Mouse (Mus musculus) heart, adult 2 months (tissue): ENCODE measurements around the gene Zfp280b.

Experiments used
- CTCF ChIP-seq: fragments of 200-600 bp; IDR thresholded peaks from 2 replicates; pipeline ENCODE4 v1.8.1; 2022; ENCODE audit warnings: antibody characterized with exemption, mild to moderate bottlenecking, moderate library complexity
- EP300 ChIP-seq: fragments of 200-500 bp; IDR thresholded peaks from 2 replicates; pipeline ENCODE4 v1.6.1; 2011; ENCODE audit warnings: low read depth, low read length, control low read depth; ENCODE audit not compliant: insufficient read depth
- POLR2A ChIP-seq: fragments of 200-500 bp; IDR thresholded peaks from 2 replicates; pipeline ENCODE4 v1.6.1; 2011; ENCODE audit warnings: mild to moderate bottlenecking, low read depth, low read length, control low read depth; ENCODE audit not compliant: insufficient read depth

DNA sequence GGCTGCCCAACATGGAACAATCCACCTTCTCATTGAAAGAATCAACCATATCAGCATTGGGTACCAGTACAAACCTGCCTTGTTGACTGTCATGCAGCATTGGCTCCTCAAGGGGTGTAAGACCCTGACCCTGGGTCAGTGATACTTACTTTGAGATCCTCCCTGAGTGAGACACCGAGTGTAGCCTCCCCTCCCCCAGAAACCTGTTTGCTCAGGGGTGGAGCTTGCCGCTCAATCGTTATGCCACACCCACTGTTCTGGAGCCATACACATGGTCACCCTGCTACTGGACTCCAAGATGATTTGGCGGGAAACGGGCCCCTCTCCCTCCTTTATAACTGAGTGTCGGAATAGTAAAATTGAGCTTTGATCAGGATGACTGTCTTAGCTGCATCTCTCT lies 8.5 kb upstream of the Zfp280b start:
- no peak for TF ChIP-seq CTCF
- TF ChIP-seq POLR2A, result no peak
- no peak for TF ChIP-seq EP300
